Mouse (Mus musculus) olfactory bulb, adult 2 months (tissue): ENCODE results near the gene Slc13a1. TPM values are rescaled to one million over a fixed set of nuclear protein-coding genes. Genes with fewer than 3 reads are reported as not detected.

Source experiments
- H3K27ac ChIP-seq: fragments of 200-500 bp; 2 replicates; pipeline ENCODE4 v1.5.1; 2012; ENCODE audit warnings: low read depth, low read length; ENCODE audit not compliant: insufficient read depth
- H3K4me1 ChIP-seq: fragments of 200-500 bp; 2 replicates; pipeline ENCODE4 v1.6.1; 2012; ENCODE audit warnings: low read length; ENCODE audit not compliant: control insufficient read depth, insufficient read depth
- H3K4me3 ChIP-seq: fragments of 200-500 bp; 2 replicates; pipeline ENCODE4 v1.5.1; 2012; ENCODE audit warnings: mild to moderate bottlenecking, low read depth, low read length, moderate library complexity; ENCODE audit not compliant: insufficient read depth
- CTCF ChIP-seq: fragments of 200-500 bp; IDR thresholded peaks from 2 replicates; pipeline ENCODE4 v1.5.1; 2012; ENCODE audit warnings: low read depth, mild to moderate bottlenecking, low read length, moderate library complexity; ENCODE audit not compliant: insufficient read depth
- POLR2A ChIP-seq: fragments of 200-500 bp; IDR thresholded peaks from 2 replicates; pipeline ENCODE4 v1.6.1; 2012; ENCODE audit warnings: mild to moderate bottlenecking, low read depth, low read length, moderate library complexity; ENCODE audit not compliant: insufficient read depth
- WGBS: fragments of 180-500 bp; shearing (Covaris S2); methylation state at CpG from one replicate; pipeline ENCODE4 v1.1.7; 2018; 5-methylcytosine and 5-hydroxymethylcytosine counted together
- polyA plus RNA-seq: library from polyadenylated mRNA; stranded (reverse); fragments of >200 nt; gene quantifications from 2 replicates; pipeline ENCODE4 v1.2.4, GENCODE M21; 2012; ENCODE audit warnings: low replicate concordance; ENCODE audit not compliant: missing spikeins, insufficient read depth, insufficient read length

The Slc13a1 gene
- polyA plus RNA-seq, 1 experiment, result not detected

GRCm38 (mm10) chr6:24101281-24101680, 66.6 kb downstream of the Slc13a1 start:
- WGBS, result 74% methylated on average over 1 of the region's 1 CpGs
- TF ChIP-seq CTCF (no peak), POLR2A (no peak)
- no peak overlapping the region for H3K4me3 ChIP-seq

GRCm38 (mm10) chr6:24100705-24101104, 67.2 kb downstream of the Slc13a1 start:
- Histone ChIP-seq H3K4me3 (no peak overlapping the region), H3K4me1 (no peaks in the 10 kb centered on the region), H3K27ac (no peak overlapping the region)
- WGBS, result 66% methylated on average over 5 of the region's 5 CpGs
- TF ChIP-seq CTCF (no peak), POLR2A (no peak)

More at GRCm38 (mm10) chr6:24101281-24101680, 66.6 kb downstream of the Slc13a1 start:
- H3K27ac ChIP-seq, result no peak overlapping the region
- no peaks in the 10 kb centered on the region for H3K4me1 ChIP-seq

GRCm38 (mm10) chr6:24097400-24097799, 70.5 kb downstream of the Slc13a1 start:
- TF ChIP-seq POLR2A, result no peak
- no peak for TF ChIP-seq CTCF
- no peaks in the 10 kb centered on the region for H3K4me1 ChIP-seq
- no peak overlapping the region for H3K4me3 ChIP-seq
- no peak overlapping the region for H3K27ac ChIP-seq

GRCm38 (mm10) chr6:24076089-24076488, 91.8 kb downstream of the Slc13a1 start:
- Histone ChIP-seq H3K27ac (no peak overlapping the region), H3K4me1 (no peaks in the 10 kb centered on the region), H3K4me3 (no peak overlapping the region)
- TF ChIP-seq CTCF (no peak), POLR2A (no peak)
- WGBS, result 61% methylated on average over 2 of the region's 2 CpGs

GRCm38 (mm10) chr6:24072804-24073203, 95.1 kb downstream of the Slc13a1 start:
- H3K4me3 ChIP-seq, result no peak overlapping the region
- TF ChIP-seq CTCF (no peak), POLR2A (no peak)
- 76% methylated on average over 4 of the region's 4 CpGs for WGBS
- H3K27ac ChIP-seq, result no peak overlapping the region
- no peaks in the 10 kb centered on the region for H3K4me1 ChIP-seq

GRCm38 (mm10) chr6:24059754-24060153, 108.1 kb downstream of the Slc13a1 start:
- H3K4me1 ChIP-seq, result no peaks in the 10 kb centered on the region
- TF ChIP-seq CTCF (no peak), POLR2A (no peak)
- H3K27ac ChIP-seq, result no peak overlapping the region
- no peak overlapping the region for H3K4me3 ChIP-seq
- WGBS, result 84% methylated on average over 3 of the region's 3 CpGs

GRCm38 (mm10) chr6:24055086-24055485, 112.8 kb downstream of the Slc13a1 start:
- 90% methylated on average over 4 of the region's 4 CpGs for WGBS
- TF ChIP-seq CTCF (no peak), POLR2A (no peak)
- Histone ChIP-seq H3K4me3 (no peak overlapping the region), H3K4me1 (no peaks in the 10 kb centered on the region), H3K27ac (no peak overlapping the region)

GRCm38 (mm10) chr6:24054086-24054710, 113.7 kb downstream of the Slc13a1 start:
- WGBS, result 95% methylated on average over 9 of the region's 9 CpGs
- Histone ChIP-seq H3K27ac (no peak overlapping the region), H3K4me1 (no peaks in the 10 kb centered on the region), H3K4me3 (no peak overlapping the region)
- TF ChIP-seq POLR2A, result no peak
- no peak for TF ChIP-seq CTCF

- WGBS, result 53% methylated on average over 7 of the region's 7 CpGs
- Histone ChIP-seq H3K4me1 (no peaks in the 10 kb centered on the region), H3K27ac (no peak overlapping the region), H3K4me3 (no peak overlapping the region)
- TF ChIP-seq POLR2A, result no peak
Measured at GRCm38 (mm10) chr6:24047014-24047770, 120.7 kb downstream of the Slc13a1 start.
